Mouse (Mus musculus) heart, postnatal 10 days (tissue): ENCODE measurements around the gene Gm4340. TPM values are rescaled to one million over a fixed set of nuclear protein-coding genes. Genes with fewer than 3 reads are reported as not detected.
"Not testable (repeated sequence)": the region's sequence is repeated elsewhere in the genome, so short reads cannot be mapped to it uniquely, and the experiment has no call there.

ENCODE experiments used
- DNase-seq, 2 experiments: peaks; one replicate each; pipeline ENCODE4 v3.0.0; 2021
- intact Hi-C: fragments of 180-260 bp; cut with DNase I; formaldehyde crosslinking; loops from one replicate; pipeline ENCODE4 v1.15.1; 2025
- total RNA-seq, 2 experiments: library from RNA; stranded (reverse); gene quantifications; 2 replicates each; pipeline ENCODE4 v1.2.3; 2021

Gene Gm4340
- not detected for total RNA-seq

- intact Hi-C loops, DNase-seq: not testable (repeated sequence)
Measured at GRCm38 (mm10) chr10:104193742-104194141, at the start of gene Gm4340. TSS of gene Gm4340 (plus strand) at chr10:104194042.

GRCm38 (mm10) chr10:104151197-104151596, 42.6 kb upstream of the Gm4340 start, which contains the start of gene Gm6763:
TSS of gene Gm6763 (plus strand) at chr10:104151497.
- intact Hi-C loops, DNase-seq: not testable (repeated sequence)

- DNase-seq, intact Hi-C loops: not testable (repeated sequence)
Measured at GRCm38 (mm10) chr10:104159706-104160105, 34.1 kb upstream of the Gm4340 start, which contains the start of gene Gm8764. TSS of gene Gm8764 (plus strand) at chr10:104160006.

- intact Hi-C loops: not testable (repeated sequence)
Measured at GRCm38 (mm10) chr10:104168215-104168614, 25.6 kb upstream of the Gm4340 start, which contains the start of gene Gm21304. TSS of gene Gm21304 (plus strand) at chr10:104168515.

GRCm38 (mm10) chr10:104176724-104177123, 17.1 kb upstream of the Gm4340 start, which contains the start of gene Gm21312:
TSS of gene Gm21312 (plus strand) at chr10:104177024.
- intact Hi-C loops, DNase-seq: not testable (repeated sequence)

More at GRCm38 (mm10) chr10:104168215-104168614, 25.6 kb upstream of the Gm4340 start, which contains the start of gene Gm21304:
- not testable (repeated sequence) for DNase-seq

- intact Hi-C loops, DNase-seq: not testable (repeated sequence)
Measured at GRCm38 (mm10) chr10:104185233-104185632, 8.6 kb upstream of the Gm4340 start, which contains the start of gene Gm20765. TSS of gene Gm20765 (plus strand) at chr10:104185533.

- DNase-seq: no peak
- intact Hi-C loops: no loop called here
Measured at GRCm38 (mm10) chr10:104209655-104210054, 15.8 kb downstream of the Gm4340 start.

- no peak for DNase-seq
- intact Hi-C loops: no loop called here
Measured at GRCm38 (mm10) chr10:104210268-104210990, 16.6 kb downstream of the Gm4340 start.

GRCm38 (mm10) chr10:104214527-104214926, 20.7 kb downstream of the Gm4340 start:
- DNase-seq: no peak
- intact Hi-C loops: no loop called here

GRCm38 (mm10) chr10:104220303-104221021, 26.6 kb downstream of the Gm4340 start:
- no peak for DNase-seq
- intact Hi-C loops: no loop called here

Other genes starting within 250 kb of the Gm4340 start
- gene Gm21293, start 51.1 kb upstream of the Gm4340 start, total RNA-seq: not detected
- gene Gm6763, start 42.5 kb upstream of the Gm4340 start, total RNA-seq: not detected
- not detected for gene Gm8764, start 34.0 kb upstream of the Gm4340 start, total RNA-seq
- gene Gm21304, start 25.5 kb upstream of the Gm4340 start, total RNA-seq: not detected
- not detected for gene Gm21312, start 17.0 kb upstream of the Gm4340 start, total RNA-seq
- gene Gm20765, start 8.5 kb upstream of the Gm4340 start, total RNA-seq: not detected